Mouse (Mus musculus) central nervous system, embryonic 18 days (tissue): ENCODE results near the gene Pcnt. TPM values are rescaled to one million over a fixed set of nuclear protein-coding genes. Genes with fewer than 3 reads are reported as not detected.

Source experiments
- polyA plus RNA-seq: library from polyadenylated mRNA; depleted of rRNA; stranded (reverse); fragments of >200 nt; gene quantifications from 2 replicates; pipeline ENCODE4 v1.2.3, GENCODE M21; 2012; rRNA removed

The Pcnt gene
- polyA plus RNA-seq = 18.0 and 18.4 TPM in 2 replicates

GRCm38 (mm10) chr10:76442178-76443088 is at the start of gene Pcnt:
TSS of gene Pcnt (minus strand) at chr10:76442786.

GRCm38 (mm10) chr10:76468203-76469162 is 25.9 kb upstream of the Pcnt start, which contains the start of the genes Mcm3ap and Ybey:
TSS of gene Mcm3ap (plus strand) at chr10:76468927.
TSS of gene Ybey (minus strand) at chr10:76469114.

GRCm38 (mm10) chr10:76448851-76449250 is 6.3 kb upstream of the Pcnt start, which contains the start of gene 2610028H24Rik:
TSS of gene 2610028H24Rik (plus strand) at chr10:76449081.

GRCm38 (mm10) chr10:76440281-76440680 is 2.3 kb downstream of the Pcnt start, which contains the start of gene AC141477.1:
TSS of gene AC141477.1 (minus strand) at chr10:76440444.

GRCm38 (mm10) chr10:76344711-76345539 is 97.7 kb downstream of the Pcnt start, which contains the start of gene Dip2a:
TSS of gene Dip2a (minus strand) at chr10:76345291.

Other genes starting within 250 kb of the Pcnt start
- 321 and 322 TPM in 2 replicates for gene Prmt2, start 204.9 kb downstream of the Pcnt start, polyA plus RNA-seq
- gene S100b, start 188.9 kb downstream of the Pcnt start, polyA plus RNA-seq = 4.5 and 11.0 TPM in 2 replicates
- 48.4 and 50.4 TPM in 2 replicates for gene Dip2a, start 97.5 kb downstream of the Pcnt start, polyA plus RNA-seq
- gene AC141477.1, start 2.3 kb downstream of the Pcnt start, polyA plus RNA-seq = not detected in 2 replicates
- 0.04 TPM in 1 of 2 replicates, not detected in the other for gene 2610028H24Rik, start 6.3 kb upstream of the Pcnt start, polyA plus RNA-seq
- 54.4 and 55.4 TPM in 2 replicates for gene Mcm3ap, start 26.1 kb upstream of the Pcnt start, polyA plus RNA-seq
- gene Ybey, start 26.3 kb upstream of the Pcnt start, polyA plus RNA-seq = 3.0 and 3.1 TPM in 2 replicates
- 58.2 and 59.2 TPM in 2 replicates for gene Lss, start 88.8 kb upstream of the Pcnt start, polyA plus RNA-seq
- gene Spatc1l, start 119.5 kb upstream of the Pcnt start, polyA plus RNA-seq = 0.39 and 0.62 TPM in 2 replicates
- gene Ftcd, start 132.9 kb upstream of the Pcnt start, polyA plus RNA-seq = 0.13 TPM in 2 replicates
- gene Col6a2, start 180.8 kb upstream of the Pcnt start, polyA plus RNA-seq = 21.6 and 28.9 TPM in 2 replicates